Mouse (Mus musculus) B cell, adult 62 days (primary cell): ENCODE data around the gene Polrmt. TPM values are rescaled to one million over a fixed set of nuclear protein-coding genes. Genes with fewer than 3 reads are reported as not detected.

Source experiments
- total RNA-seq: library from RNA; stranded (reverse); gene quantifications from 4 replicates; pipeline ENCODE4 v1.2.4, GENCODE M21; 2023

The Polrmt gene
- 61.1 to 82.7 TPM (median 70.9 TPM) in 4 replicates for total RNA-seq

GRCm38 (mm10) chr10:79745898-79746773 lies at the start of gene Polrmt:
TSS of gene Polrmt (minus strand) at chr10:79746581.

GRCm38 (mm10) chr10:79793051-79793737 lies 46.8 kb upstream of the Polrmt start, which contains the start of gene Palm:
TSS of gene Palm (plus strand) at chr10:79793572.

GRCm38 (mm10) chr10:79790861-79791260 lies 44.5 kb upstream of the Polrmt start, which contains the start of gene Prss57:
TSS of gene Prss57 (minus strand) at chr10:79790961.

GRCm38 (mm10) chr10:79777103-79777531 lies 30.7 kb upstream of the Polrmt start, which contains the start of gene Fstl3:
TSS of gene Fstl3 (plus strand) at chr10:79777272.

GRCm38 (mm10) chr10:79766508-79767325 lies 20.3 kb upstream of the Polrmt start, which contains the start of gene Rnf126:
TSS of gene Rnf126 (minus strand) at chr10:79766952.

GRCm38 (mm10) chr10:79754856-79755516 lies 8.6 kb upstream of the Polrmt start, which contains the start of gene Fgf22:
TSS of gene Fgf22 (plus strand) at chr10:79755076.

GRCm38 (mm10) chr10:79716254-79716987 lies 30.0 kb downstream of the Polrmt start, which contains the start of gene Hcn2:
TSS of gene Hcn2 (plus strand) at chr10:79716634.

GRCm38 (mm10) chr10:79704065-79704969 lies 42.1 kb downstream of the Polrmt start, which contains the start of gene Bsg:
TSS of gene Bsg (plus strand) at chr10:79704491.

GRCm38 (mm10) chr10:79688720-79689119 lies 57.7 kb downstream of the Polrmt start, which contains the start of gene Gzmm:
TSS of gene Gzmm (plus strand) at chr10:79689020.

Other genes starting within 250 kb of the Polrmt start
- gene Plpp2, start 212.8 kb downstream of the Polrmt start, total RNA-seq: 2.9 to 3.5 TPM (median 3.1 TPM) in 4 replicates
- 42.9 to 51.2 TPM (median 44.5 TPM) in 4 replicates for gene Mier2, start 191.4 kb downstream of the Polrmt start, total RNA-seq
- 3.5 TPM in 1 of 4 replicates, not detected in the others for gene Theg, start 159.2 kb downstream of the Polrmt start, total RNA-seq
- not detected in 4 replicates for gene C2cd4c, start 132.6 kb downstream of the Polrmt start, total RNA-seq
- not detected in 4 replicates for gene Shc2, start 108.7 kb downstream of the Polrmt start, total RNA-seq
- not detected in 4 replicates for gene Odf3l2, start 100.8 kb downstream of the Polrmt start, total RNA-seq
- gene Madcam1, start 82.0 kb downstream of the Polrmt start, total RNA-seq: not detected in 4 replicates
- gene Tpgs1, start 77.2 kb downstream of the Polrmt start, total RNA-seq: 16.5 to 17.6 TPM (median 17.2 TPM) in 4 replicates
- gene Cdc34, start 64.4 kb downstream of the Polrmt start, total RNA-seq: 64.3 to 70.9 TPM (median 67.1 TPM) in 4 replicates
- 2.2 to 3.3 TPM (median 2.8 TPM) in 4 replicates for gene Gzmm, start 57.6 kb downstream of the Polrmt start, total RNA-seq
- gene Bsg, start 42.1 kb downstream of the Polrmt start, total RNA-seq: 93.0 to 101 TPM (median 96.4 TPM) in 4 replicates
- gene Hcn2, start 29.9 kb downstream of the Polrmt start, total RNA-seq: not detected in 4 replicates
- gene Fgf22, start 8.5 kb upstream of the Polrmt start, total RNA-seq: not detected in 4 replicates
- 47.4 to 62.4 TPM (median 56.4 TPM) in 4 replicates for gene Rnf126, start 20.4 kb upstream of the Polrmt start, total RNA-seq
- gene Fstl3, start 30.7 kb upstream of the Polrmt start, total RNA-seq: 1.5 to 3.1 TPM (median 1.8 TPM) in 4 replicates
- not detected in 4 replicates for gene Prss57, start 44.4 kb upstream of the Polrmt start, total RNA-seq
- 6.0 to 6.7 TPM (median 6.3 TPM) in 4 replicates for gene Palm, start 47.0 kb upstream of the Polrmt start, total RNA-seq
- not detected in 4 replicates for gene Misp, start 74.4 kb upstream of the Polrmt start, total RNA-seq
- gene Ptbp1, start 107.8 kb upstream of the Polrmt start, total RNA-seq: 435 to 450 TPM (median 444 TPM) in 4 replicates
- gene Prtn3, start 127.9 kb upstream of the Polrmt start, total RNA-seq: 0.75 TPM in 1 of 4 replicates, not detected in the others
- 0.56 to 1.1 TPM (median 1.1 TPM) in 4 replicates for gene Plppr3, start 128.1 kb upstream of the Polrmt start, total RNA-seq
- gene Elane, start 139.7 kb upstream of the Polrmt start, total RNA-seq: not detected in 4 replicates
- not detected in 4 replicates for gene Cfd, start 144.3 kb upstream of the Polrmt start, total RNA-seq
- gene Med16, start 162.3 kb upstream of the Polrmt start, total RNA-seq: 78.8 to 89.5 TPM (median 83.7 TPM) in 4 replicates
- gene Gm26602, start 164.3 kb upstream of the Polrmt start, total RNA-seq: not detected in 4 replicates
- gene Kiss1r, start 170.4 kb upstream of the Polrmt start, total RNA-seq: 0.39 to 0.63 TPM (median 0.47 TPM) in 4 replicates
- 94.1 to 105 TPM (median 98.7 TPM) in 4 replicates for gene R3hdm4, start 174.6 kb upstream of the Polrmt start, total RNA-seq
- gene Arid3a, start 180.5 kb upstream of the Polrmt start, total RNA-seq: 32.5 to 39.9 TPM (median 35.7 TPM) in 4 replicates
- 46.0 to 52.3 TPM (median 48.3 TPM) in 4 replicates for gene Wdr18, start 213.6 kb upstream of the Polrmt start, total RNA-seq
- gene Grin3b, start 224.1 kb upstream of the Polrmt start, total RNA-seq: not detected in 4 replicates
- 163 to 175 TPM (median 163 TPM) in 4 replicates for gene Tmem259, start 237.7 kb upstream of the Polrmt start, total RNA-seq
- gene Cnn2, start 242.0 kb upstream of the Polrmt start, total RNA-seq: 329 to 335 TPM (median 331 TPM) in 4 replicates
- gene Abca7, start 249.9 kb upstream of the Polrmt start, total RNA-seq: 51.7 to 55.6 TPM (median 53.3 TPM) in 4 replicates